Mouse (Mus musculus) MEL (cell line): ENCODE results near the gene Gipc1.

Source experiments
- CTCF ChIP-seq, 3 experiments: IDR thresholded peaks in 2 of 3; conservative IDR thresholded peaks in 1 of 3; 2 replicates each; pipeline ENCODE4 v1.5.1; 2011 to 2012; ENCODE audit warnings: low read length in 3 of 3, low read depth in 2 of 3, mild to moderate bottlenecking in 2 of 3, improper control_type of control experiment in 1 of 3, inconsistent platforms in 1 of 3, mixed read lengths in 1 of 3, moderate library complexity in 1 of 3; ENCODE audit not compliant: control insufficient read depth in 1 of 3, insufficient read depth in 1 of 3, poor library complexity in 1 of 3, severe bottlenecking in 1 of 3
- EP300 ChIP-seq, 2 experiments: IDR thresholded peaks; 2 replicates each; pipeline ENCODE4 v1.6.1; 2011; ENCODE audit warnings: improper control_type of control experiment in 2 of 2, low read length in 2 of 2, low read depth in 1 of 2, mild to moderate bottlenecking in 1 of 2
- JUND ChIP-seq: IDR thresholded peaks from 2 replicates; pipeline ENCODE4 v1.6.1; 2011; ENCODE audit warnings: low read depth, mild to moderate bottlenecking, improper control_type of control experiment, low read length
- ZNF384 ChIP-seq: IDR thresholded peaks from 2 replicates; pipeline ENCODE4 v1.6.1; 2012; ENCODE audit warnings: low read depth, mild to moderate bottlenecking, inconsistent platforms, low read length, improper control_type of control experiment

DNA sequence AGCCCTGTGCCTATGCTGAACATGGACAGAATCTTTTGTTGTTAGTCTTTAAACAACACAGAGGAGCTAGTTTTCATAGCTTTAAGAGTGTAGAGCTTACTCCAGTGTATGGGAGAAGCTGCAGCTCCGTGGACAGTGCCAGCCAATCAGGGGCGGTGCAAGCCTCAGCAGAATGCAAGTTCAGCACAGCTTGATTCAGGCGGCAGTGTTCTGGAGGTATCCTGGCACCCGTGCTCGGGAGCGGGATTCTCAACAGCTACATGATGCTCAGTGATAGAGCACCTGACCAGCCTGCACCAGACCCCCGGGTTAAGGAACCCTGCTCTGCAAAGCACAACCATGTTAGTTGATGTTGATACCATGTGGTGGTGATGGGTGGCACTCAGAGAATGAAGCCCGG is 8.1 kb downstream of the Gipc1 start:
- TF ChIP-seq EP300 (IDR thresholded peaks at IDR 0.05; ENCODE audit: low read depth in 1 of 2, low read length in 2 of 2) (no peak), ZNF384 (no peak), CTCF (IDR thresholded peaks at IDR 0.05 in 2 of 3, conservative IDR thresholded peaks at IDR 0.05 in 1 of 3; ENCODE audit: control insufficient read depth in 1 of 3, insufficient read depth in 1 of 3, low read depth in 2 of 3, low read length in 3 of 3, poor library complexity in 1 of 3, severe bottlenecking in 1 of 3) (no peak), JUND (no peak)
